Mouse (Mus musculus) kidney, embryonic 15.5 days (tissue): ENCODE measurements around the gene Olfr1201. TPM values are rescaled to one million over a fixed set of nuclear protein-coding genes. Genes with fewer than 3 reads are reported as not detected.

Experiments
- ATAC-seq: fragments of 200-750 bp; cut with Nextera tagmentation; replicated peaks from 2 replicates; pipeline ENCODE4 v1.8.0; 2017; ENCODE audit warnings: moderate TSS enrichment; ENCODE audit not compliant: low FRiP score
- H3K27ac ChIP-seq: fragments of 300-500 bp; sonication (generic); 2 replicates; pipeline ENCODE4 v1.5.1; 2015; ENCODE audit warnings: mild to moderate bottlenecking, inconsistent platforms
- H3K27me3 ChIP-seq: fragments of 300-500 bp; sonication (generic); 2 replicates; pipeline ENCODE4 v1.6.1; 2015; ENCODE audit warnings: inconsistent platforms
- H3K36me3 ChIP-seq: fragments of 300-500 bp; sonication (generic); 2 replicates; pipeline ENCODE4 v1.6.1; 2015; ENCODE audit warnings: inconsistent platforms
- H3K4me1 ChIP-seq: fragments of 300-500 bp; sonication (generic); 2 replicates; pipeline ENCODE4 v1.6.1; 2015; ENCODE audit warnings: inconsistent platforms
- H3K4me2 ChIP-seq: fragments of 300-500 bp; sonication (generic); 2 replicates; pipeline ENCODE4 v1.6.1; 2015; ENCODE audit warnings: moderate library complexity, mild to moderate bottlenecking, inconsistent platforms
- H3K4me3 ChIP-seq: fragments of 300-500 bp; sonication (generic); replicated peaks from 2 replicates; pipeline ENCODE4 v1.5.1; 2015; ENCODE audit warnings: mild to moderate bottlenecking, inconsistent platforms
- H3K9ac ChIP-seq: fragments of 300-500 bp; sonication (generic); 2 replicates; pipeline ENCODE4 v1.6.1; 2015; ENCODE audit warnings: mild to moderate bottlenecking, inconsistent platforms
- H3K9me3 ChIP-seq: fragments of 300-500 bp; sonication (generic); replicated peaks from 2 replicates; pipeline ENCODE4 v1.6.1; 2016; ENCODE audit warnings: inconsistent platforms
- WGBS: fragments of 180-500 bp; shearing (Covaris S2); methylation state at CpG from one replicate; pipeline ENCODE4 v1.1.7; 2015; ENCODE audit warnings: mixed read lengths; 5-methylcytosine and 5-hydroxymethylcytosine counted together
- polyA plus RNA-seq: library from polyadenylated mRNA; unstranded; fragments of >200 nt; fragmentation: Nextera tagmentation; extraction: Ambion mirVana; gene quantifications from 2 replicates; pipeline ENCODE4 v1.2.1, GENCODE M21; 2015

The Olfr1201 gene
- not detected in 2 replicates for polyA plus RNA-seq

DNA sequence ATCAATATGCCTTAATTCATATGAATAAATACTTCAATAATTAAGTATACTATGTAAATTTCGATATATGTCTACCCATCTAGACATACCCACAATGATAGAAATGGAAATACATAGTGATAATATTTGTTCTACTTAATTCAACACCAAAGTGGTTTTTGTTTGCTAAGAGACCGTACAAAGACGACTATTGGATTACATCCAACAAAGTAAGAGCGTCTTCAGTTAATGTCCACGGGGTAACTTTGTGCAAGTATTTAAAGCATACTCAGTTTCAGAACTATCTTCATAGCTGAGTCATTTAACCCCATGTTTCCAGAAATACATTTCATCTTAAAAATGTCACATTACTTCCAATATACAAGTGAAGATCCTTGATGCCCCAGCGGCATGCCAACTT lies at the start of gene Olfr1201:
Olfr1201 (plus strand) TSS at position 301 of the 400 bp plus-strand sequence.
- 84% methylated on average over 6 of the region's 6 CpGs for WGBS
- no peak within 1 kb of the TSS for H3K27ac ChIP-seq
- no peaks in the 10 kb centered on the region for H3K4me1 ChIP-seq

DNA sequence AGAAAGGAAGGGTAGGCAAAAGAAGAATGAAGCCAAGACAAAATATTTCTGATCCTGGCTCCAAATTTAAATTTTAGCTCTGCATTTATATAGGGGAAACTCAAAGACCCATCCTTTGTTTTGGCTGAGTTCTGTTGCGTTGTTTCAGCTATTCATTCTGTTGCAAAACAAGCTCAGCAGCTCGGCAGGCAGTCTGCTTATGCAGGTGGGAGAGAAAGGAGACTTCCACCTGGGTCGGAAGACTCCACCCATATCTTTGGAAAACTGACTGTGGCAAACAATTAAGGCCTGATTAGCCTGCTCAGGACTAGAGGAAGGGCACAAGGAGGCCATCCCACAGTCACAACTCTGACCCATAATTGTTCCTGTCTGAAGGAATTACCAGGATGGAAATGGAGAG lies 49.5 kb upstream of the Olfr1201 start:
- 79% methylated on average over 3 of the region's 3 CpGs for WGBS
- Histone ChIP-seq H3K9ac (no peak overlapping the region), H3K9me3 (no peaks in the 10 kb centered on the region), H3K4me2 (no peak overlapping the region), H3K27ac (no peak overlapping the region), H3K4me3 (no peak overlapping the region), H3K27me3 (no peaks in the 10 kb centered on the region), H3K36me3 (no peaks in the 10 kb centered on the region), H3K4me1 (no peaks in the 10 kb centered on the region)
- no peak for ATAC-seq

More for the DNA sequence above, at the start of gene Olfr1201:
- ATAC-seq = no peak
- no peak within 1 kb of the TSS for H3K4me2 ChIP-seq
- H3K27me3 ChIP-seq = no peaks in the 10 kb centered on the region
- H3K4me3 ChIP-seq = no peak within 1 kb of the TSS
- no peaks in the 10 kb centered on the region for H3K36me3 ChIP-seq
- H3K9me3 ChIP-seq = no peaks in the 10 kb centered on the region
- no peak within 1 kb of the TSS for H3K9ac ChIP-seq

DNA sequence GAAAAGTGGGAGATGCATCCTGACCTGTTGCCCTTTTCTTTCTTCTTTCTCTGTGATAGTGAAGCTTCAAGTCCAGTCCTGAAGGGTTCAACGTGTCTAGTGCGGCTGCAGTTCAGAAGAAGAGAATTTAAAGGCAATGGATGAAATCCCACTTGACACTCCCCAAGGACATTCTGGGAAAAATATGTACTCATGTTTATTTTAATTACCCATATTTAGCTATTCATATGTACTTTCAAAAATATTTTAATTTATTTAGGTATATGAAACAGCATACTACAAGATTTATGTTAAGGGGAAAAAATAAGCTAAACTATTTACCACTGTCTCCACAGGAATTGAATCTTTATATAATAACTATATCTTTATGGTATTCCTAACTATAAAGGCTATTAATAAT lies 41.6 kb upstream of the Olfr1201 start, which contains the start of gene Olfr1198:
Olfr1198 (minus strand) TSS at position 101 of the 400 bp plus-strand sequence.
- H3K9ac ChIP-seq = no peak within 1 kb of the TSS
- no peaks in the 10 kb centered on the region for H3K9me3 ChIP-seq
- ATAC-seq = no peak
- 87% methylated on average over 2 of the region's 2 CpGs for WGBS
- no peak within 1 kb of the TSS for H3K27ac ChIP-seq
- H3K4me1 ChIP-seq = no peaks in the 10 kb centered on the region
- H3K27me3 ChIP-seq = no peaks in the 10 kb centered on the region
- no peaks in the 10 kb centered on the region for H3K36me3 ChIP-seq
- H3K4me2 ChIP-seq = no peak within 1 kb of the TSS
- no peak within 1 kb of the TSS for H3K4me3 ChIP-seq

DNA sequence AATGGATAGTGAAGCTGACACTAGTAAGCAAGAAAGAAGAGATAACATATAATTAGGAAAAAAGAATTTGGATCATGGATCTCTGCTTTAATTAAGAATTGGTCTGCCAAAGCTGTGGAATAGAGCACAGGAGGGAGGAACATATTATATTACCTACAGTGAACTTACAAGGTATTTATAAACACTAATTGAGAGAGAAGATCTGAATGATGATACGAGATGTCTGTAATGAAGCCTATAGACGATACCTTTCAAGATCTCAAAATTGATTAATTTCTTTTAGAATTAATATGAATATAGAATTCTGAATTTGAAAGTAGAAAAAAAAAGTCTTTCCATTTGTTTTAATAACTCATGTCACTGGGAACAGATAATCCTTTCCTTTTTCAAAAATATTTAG lies 32.5 kb upstream of the Olfr1201 start, which contains the start of gene Olfr1199:
Olfr1199 (minus strand) TSS at position 101 of the 400 bp plus-strand sequence.
- Histone ChIP-seq H3K4me1 (no peaks in the 10 kb centered on the region), H3K27ac (no peak within 1 kb of the TSS), H3K4me3 (no peak within 1 kb of the TSS), H3K27me3 (no peaks in the 10 kb centered on the region), H3K4me2 (no peak within 1 kb of the TSS), H3K36me3 (no peaks in the 10 kb centered on the region), H3K9ac (no peak within 1 kb of the TSS), H3K9me3 (no peaks in the 10 kb centered on the region)
- ATAC-seq = no peak
- WGBS = 81% methylated on average over 2 of the region's 2 CpGs

DNA sequence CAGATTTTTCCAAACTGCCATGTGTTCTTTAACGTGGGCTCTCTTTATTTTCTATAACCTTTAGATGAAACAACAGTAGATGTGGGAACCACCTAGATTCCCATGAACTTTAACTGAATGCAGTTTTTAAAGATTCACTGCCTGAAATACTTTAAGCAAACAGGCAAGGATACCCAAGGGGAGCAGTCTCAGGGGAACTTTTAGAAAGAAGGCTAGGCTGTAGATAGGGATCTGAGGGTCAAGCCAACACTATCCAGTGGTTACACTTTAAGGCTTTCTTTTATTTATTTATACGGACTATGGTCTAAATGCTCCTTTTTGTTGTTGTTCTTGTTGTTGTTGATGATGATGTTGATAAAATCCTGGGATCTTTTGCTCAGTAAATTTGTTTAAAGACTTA lies 22.4 kb upstream of the Olfr1201 start, which contains the start of gene Olfr1200:
Olfr1200 (minus strand) TSS at position 101 of the 400 bp plus-strand sequence.
- no peak within 1 kb of the TSS for H3K4me2 ChIP-seq
- H3K9ac ChIP-seq = no peak within 1 kb of the TSS
- no peak within 1 kb of the TSS for H3K27ac ChIP-seq
- ATAC-seq = no peak
- no peaks in the 10 kb centered on the region for H3K36me3 ChIP-seq
- no peak within 1 kb of the TSS for H3K4me3 ChIP-seq
- H3K4me1 ChIP-seq = no peaks in the 10 kb centered on the region
- 91% methylated on average over 2 of the region's 2 CpGs for WGBS
- H3K27me3 ChIP-seq = no peaks in the 10 kb centered on the region
- no peaks in the 10 kb centered on the region for H3K9me3 ChIP-seq

DNA sequence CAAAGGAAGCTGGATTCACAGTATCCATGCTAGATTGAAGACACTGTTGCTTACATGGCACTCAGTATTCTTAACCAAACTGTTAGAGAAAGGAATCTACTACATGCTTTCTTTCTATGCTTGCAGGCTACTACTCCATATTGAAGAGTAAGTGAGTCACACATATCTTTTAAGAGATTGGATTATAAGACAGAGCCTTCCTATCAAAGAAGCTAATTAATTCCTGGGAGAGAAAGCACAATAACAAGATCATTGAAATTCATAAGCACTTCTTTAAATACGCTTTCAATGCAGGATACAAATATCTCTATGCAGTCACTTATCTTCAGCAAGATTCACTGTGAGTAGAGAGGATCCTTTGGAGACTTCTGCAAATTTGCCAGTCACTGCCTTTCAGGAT lies 21.4 kb downstream of the Olfr1201 start, which contains the start of gene Olfr1202:
Olfr1202 (plus strand) TSS at position 301 of the 400 bp plus-strand sequence.
- no peaks in the 10 kb centered on the region for H3K27me3 ChIP-seq
- H3K4me1 ChIP-seq = no peaks in the 10 kb centered on the region
- WGBS = 81% methylated on average over 1 of the region's 1 CpGs
- no peak within 1 kb of the TSS for H3K27ac ChIP-seq
- no peak within 1 kb of the TSS for H3K9ac ChIP-seq
- no peaks in the 10 kb centered on the region for H3K36me3 ChIP-seq
- H3K9me3 ChIP-seq = no peaks in the 10 kb centered on the region
- H3K4me2 ChIP-seq = no peak within 1 kb of the TSS
- ATAC-seq = no peak
- H3K4me3 ChIP-seq = no peak within 1 kb of the TSS

DNA sequence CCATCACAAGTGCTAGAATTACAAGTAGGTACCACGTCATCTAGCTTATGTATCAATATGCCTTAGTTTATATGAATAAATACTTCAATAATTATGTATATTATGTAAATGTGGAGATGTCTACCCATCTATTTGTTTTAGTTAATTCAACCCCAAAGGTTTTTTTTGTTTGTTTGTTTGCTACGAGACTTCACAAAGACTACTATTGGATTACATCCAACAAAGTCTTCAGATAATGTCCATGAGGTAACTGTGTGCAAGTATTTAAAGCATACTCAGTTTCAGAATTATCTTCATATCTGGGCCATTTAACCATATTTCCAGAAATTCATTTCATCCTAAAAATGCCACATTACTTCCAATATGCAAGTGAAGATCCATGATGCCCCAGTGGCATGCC lies 36.6 kb downstream of the Olfr1201 start, which contains the start of gene Olfr1205:
Olfr1205 (plus strand) TSS at position 301 of the 400 bp plus-strand sequence.
- H3K9me3 ChIP-seq = no peaks in the 10 kb centered on the region
- no peak within 1 kb of the TSS for H3K27ac ChIP-seq
- WGBS = 91% methylated on average over 2 of the region's 2 CpGs
- no peak for ATAC-seq
- no peaks in the 10 kb centered on the region for H3K4me1 ChIP-seq
- no peak within 1 kb of the TSS for H3K4me3 ChIP-seq
- no peaks in the 10 kb centered on the region for H3K27me3 ChIP-seq
- H3K4me2 ChIP-seq = no peak within 1 kb of the TSS
- H3K36me3 ChIP-seq = no peaks in the 10 kb centered on the region
- H3K9ac ChIP-seq = no peak within 1 kb of the TSS

DNA sequence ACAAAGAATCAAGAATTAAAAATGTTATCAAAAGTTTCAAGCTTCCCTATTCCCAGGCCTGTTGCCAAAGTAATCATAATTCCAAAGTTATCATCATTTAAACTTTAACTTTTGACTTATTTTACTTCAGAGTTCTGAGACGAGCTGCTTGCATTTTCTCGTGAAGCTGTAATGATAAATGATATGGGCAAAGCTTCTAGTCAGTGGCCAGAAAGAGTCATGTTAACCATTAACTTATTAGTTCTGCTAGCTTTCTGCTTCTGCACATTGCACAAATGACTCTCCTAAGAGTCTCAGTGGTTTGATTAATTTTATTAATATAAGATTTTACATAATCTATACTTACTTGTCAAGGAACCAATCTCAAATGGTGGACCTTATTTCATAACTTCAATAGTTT lies 45.6 kb downstream of the Olfr1201 start:
- H3K27me3 ChIP-seq = no peaks in the 10 kb centered on the region
- H3K27ac ChIP-seq = no peak overlapping the region
- H3K4me1 ChIP-seq = no peaks in the 10 kb centered on the region
- no peak overlapping the region for H3K4me2 ChIP-seq
- no peak overlapping the region for H3K9ac ChIP-seq
- 61% methylated on average over 2 of the region's 2 CpGs for WGBS
- no peak overlapping the region for H3K4me3 ChIP-seq
- H3K36me3 ChIP-seq = no peaks in the 10 kb centered on the region
- ATAC-seq = no peak
- H3K9me3 ChIP-seq = no peaks in the 10 kb centered on the region

Other genes starting within 250 kb of the Olfr1201 start
- gene Olfr1188, start 236.1 kb upstream of the Olfr1201 start, polyA plus RNA-seq = not detected in 2 replicates
- not detected in 2 replicates for gene Olfr1189, start 206.6 kb upstream of the Olfr1201 start, polyA plus RNA-seq
- not detected in 2 replicates for gene Olfr1191-ps1, start 152.5 kb upstream of the Olfr1201 start, polyA plus RNA-seq
- not detected in 2 replicates for gene Olfr1192-ps1, start 144.5 kb upstream of the Olfr1201 start, polyA plus RNA-seq
- not detected in 2 replicates for gene Olfr1193, start 117.4 kb upstream of the Olfr1201 start, polyA plus RNA-seq
- gene Olfr1195, start 103.8 kb upstream of the Olfr1201 start, polyA plus RNA-seq = not detected in 2 replicates
- gene Olfr1196, start 88.4 kb upstream of the Olfr1201 start, polyA plus RNA-seq = not detected in 2 replicates
- gene Olfr1197, start 60.7 kb upstream of the Olfr1201 start, polyA plus RNA-seq = not detected in 2 replicates
- not detected in 2 replicates for gene Olfr1198, start 41.7 kb upstream of the Olfr1201 start, polyA plus RNA-seq
- gene Olfr1199, start 32.6 kb upstream of the Olfr1201 start, polyA plus RNA-seq = not detected in 2 replicates
- not detected in 2 replicates for gene Olfr1200, start 22.5 kb upstream of the Olfr1201 start, polyA plus RNA-seq
- not detected in 2 replicates for gene Olfr1202, start 21.5 kb downstream of the Olfr1201 start, polyA plus RNA-seq
- gene Olfr1205, start 36.7 kb downstream of the Olfr1201 start, polyA plus RNA-seq = not detected in 2 replicates
- gene Olfr1204, start 56.3 kb downstream of the Olfr1201 start, polyA plus RNA-seq = not detected in 2 replicates
- gene Olfr1206, start 70.2 kb downstream of the Olfr1201 start, polyA plus RNA-seq = not detected in 2 replicates
- not detected in 2 replicates for gene Olfr1208, start 109.3 kb downstream of the Olfr1201 start, polyA plus RNA-seq
- gene Olfr1209, start 122.1 kb downstream of the Olfr1201 start, polyA plus RNA-seq = not detected in 2 replicates
- gene Olfr1211, start 145.1 kb downstream of the Olfr1201 start, polyA plus RNA-seq = not detected in 2 replicates
- not detected in 2 replicates for gene Olfr1212, start 160.9 kb downstream of the Olfr1201 start, polyA plus RNA-seq
- not detected in 2 replicates for gene Gm13762, start 187.2 kb downstream of the Olfr1201 start, polyA plus RNA-seq
- gene Olfr1214, start 199.6 kb downstream of the Olfr1201 start, polyA plus RNA-seq = not detected in 2 replicates
- gene Olfr1215, start 213.9 kb downstream of the Olfr1201 start, polyA plus RNA-seq = not detected in 2 replicates
- not detected in 2 replicates for gene Olfr1216, start 225.3 kb downstream of the Olfr1201 start, polyA plus RNA-seq
- not detected in 2 replicates for gene Olfr1217, start 239.0 kb downstream of the Olfr1201 start, polyA plus RNA-seq